Mouse (Mus musculus): ENCODE measurements at regions not wholly inside any gene's neighbourhood (a gene's known extent, or its start where the extent isn't known, plus 50 kb on each side); places are given as distances from the start of the nearest gene placed in this dataset.

DNA sequence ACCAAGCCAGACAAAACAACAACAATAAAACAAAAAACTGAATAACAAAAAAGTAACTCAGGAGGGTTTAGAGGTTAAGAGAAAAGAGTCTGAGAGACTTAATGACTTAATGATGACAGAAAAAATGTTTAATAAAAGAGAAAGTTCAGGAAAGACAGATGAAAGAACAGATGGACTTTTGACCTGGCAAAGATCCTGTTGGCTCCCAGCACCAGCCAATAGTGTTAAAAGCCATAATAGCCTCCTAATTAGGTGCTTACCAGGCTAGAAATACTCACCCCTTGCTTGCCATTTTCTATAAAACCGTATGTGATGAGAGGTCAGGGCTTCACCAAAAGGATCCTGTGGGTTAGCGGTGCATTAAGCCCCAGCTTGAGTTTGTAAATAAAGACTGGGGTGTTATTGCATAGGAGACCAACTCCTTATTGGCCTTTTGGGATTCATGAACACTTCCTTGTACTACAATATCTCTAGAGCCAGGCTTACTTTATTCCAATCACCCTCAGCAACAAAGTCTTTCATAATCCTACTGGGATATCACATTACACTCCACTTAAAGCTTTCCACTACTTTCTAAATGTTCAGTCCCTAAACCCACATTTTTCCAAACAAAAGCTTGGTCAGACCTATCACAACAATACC is 282.1 kb upstream of the Rasa1 start:
- DNase-seq (ENCODE audit: low read depth, low spot score) = no peak
- no peaks in the 10 kb centered on the region for H3K27me3 ChIP-seq (ENCODE audit: control insufficient read depth, insufficient read depth, low read length, poor library complexity, severe bottlenecking)
- H3K36me3 ChIP-seq (ENCODE audit: control insufficient read depth, insufficient read depth, low read length, poor library complexity, severe bottlenecking) = no peaks in the 10 kb centered on the region

DNA sequence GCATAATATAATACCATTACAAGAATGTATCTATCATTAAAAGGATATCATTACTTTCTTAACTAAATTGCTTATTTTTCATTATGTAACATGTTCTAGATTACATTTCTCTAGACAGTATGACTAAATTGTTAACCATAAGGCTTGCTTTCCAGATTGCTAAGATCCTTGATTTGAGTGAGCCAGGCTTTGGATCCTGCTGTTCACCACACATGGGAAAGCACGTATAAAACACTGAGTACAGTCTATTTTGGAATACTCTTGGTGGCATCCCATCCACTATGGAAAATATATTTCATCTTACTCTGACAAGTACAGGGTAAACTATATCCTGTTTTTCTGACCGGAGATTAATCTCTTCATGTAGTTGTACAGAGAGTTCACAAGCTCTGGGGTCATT is 268.9 kb upstream of the Rasa1 start:
- DNase-seq (ENCODE audit: low read depth, low spot score) = no peak
- Histone ChIP-seq H3K27me3 (ENCODE audit: control insufficient read depth, insufficient read depth, low read length, poor library complexity, severe bottlenecking) (no peaks in the 10 kb centered on the region), H3K36me3 (ENCODE audit: control insufficient read depth, insufficient read depth, low read length, poor library complexity, severe bottlenecking) (no peaks in the 10 kb centered on the region)

DNA sequence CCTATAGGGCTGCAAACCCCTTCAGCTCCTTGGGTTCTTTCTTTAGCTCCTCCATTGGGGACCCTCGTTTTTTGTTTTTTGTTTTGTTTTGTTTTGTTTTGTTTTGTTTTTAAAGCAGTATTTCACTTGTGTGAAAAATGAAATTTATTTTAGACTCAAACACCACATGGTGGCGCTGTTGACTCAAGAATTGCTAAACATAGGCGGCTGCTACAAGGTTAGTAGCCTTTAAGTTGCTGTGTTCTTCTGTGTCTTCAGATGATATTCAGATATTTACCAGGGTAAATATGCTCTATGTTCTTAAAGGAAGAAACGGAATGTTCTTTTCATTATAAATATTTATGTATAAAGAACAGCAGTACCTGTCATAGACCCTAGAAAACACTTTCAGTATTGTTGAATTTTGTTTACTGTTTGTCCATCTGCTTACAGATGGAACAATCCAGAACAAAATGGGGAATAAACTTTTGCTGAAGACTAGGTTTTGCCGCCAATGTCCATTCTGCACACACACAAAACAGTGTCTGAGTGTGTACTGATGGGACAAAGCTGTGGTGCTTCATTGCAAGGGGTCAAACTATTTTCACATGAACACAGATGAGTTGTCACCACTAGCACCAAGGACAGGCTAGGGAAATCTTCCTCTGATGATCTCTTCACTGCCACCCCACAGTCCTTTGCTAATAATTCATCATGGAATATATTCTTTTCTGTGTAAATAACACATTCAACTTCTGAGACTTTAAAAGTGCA is 267.3 kb upstream of the Rasa1 start:
- peak; percentile 76 for DNase-seq (ENCODE audit: low read depth, low spot score)
- Histone ChIP-seq H3K36me3 (ENCODE audit: control insufficient read depth, insufficient read depth, low read length, poor library complexity, severe bottlenecking) (no peaks in the 10 kb centered on the region), H3K27me3 (ENCODE audit: control insufficient read depth, insufficient read depth, low read length, poor library complexity, severe bottlenecking) (no peaks in the 10 kb centered on the region)

DNA sequence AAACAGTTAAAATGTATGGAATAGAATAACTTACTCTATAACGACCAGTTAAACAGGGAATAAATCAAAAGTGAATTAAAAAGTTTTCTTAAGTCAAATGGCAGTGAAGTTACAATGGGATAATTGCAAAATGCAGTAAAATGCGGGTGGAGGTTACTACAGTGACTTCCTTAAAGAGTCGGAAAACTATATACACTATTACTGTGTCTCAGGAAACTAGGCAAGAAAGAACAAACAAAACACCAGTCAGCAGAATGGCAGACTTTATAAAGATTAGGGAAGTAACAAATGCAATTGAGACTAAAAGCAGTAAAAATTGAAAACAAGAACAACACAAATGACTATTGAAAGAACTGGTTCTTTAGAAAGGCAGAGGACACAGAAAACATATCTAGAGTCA is 264.1 kb upstream of the Rasa1 start:
- DNase-seq (ENCODE audit: low read depth, low spot score) = no peak

DNA sequence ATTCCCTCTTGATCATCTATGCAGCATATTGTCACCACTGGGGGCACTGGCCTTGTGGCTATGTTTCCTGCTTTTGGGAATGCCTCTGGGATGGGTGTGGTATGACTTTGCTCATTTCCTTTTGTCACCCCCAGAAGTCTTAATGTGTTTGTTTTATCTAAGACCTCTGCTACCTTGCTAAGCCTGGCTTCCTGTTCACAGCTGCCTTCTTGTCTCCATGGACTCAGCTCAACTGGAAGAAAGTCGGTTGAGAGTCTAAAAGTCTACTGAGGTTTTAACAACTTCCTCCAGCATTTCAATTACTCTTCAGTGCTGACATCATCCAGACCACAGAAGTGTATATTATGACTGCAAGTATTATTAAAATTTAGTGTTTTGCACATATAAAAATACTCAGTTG is 220.7 kb upstream of the Rasa1 start:
- DNase-seq (ENCODE audit: low read depth, low spot score) = peak; percentile 25

More for the DNA sequence above, 264.1 kb upstream of the Rasa1 start:
- Histone ChIP-seq H3K27me3 (ENCODE audit: control insufficient read depth, insufficient read depth, low read length, poor library complexity, severe bottlenecking) (no peaks in the 10 kb centered on the region), H3K36me3 (ENCODE audit: control insufficient read depth, insufficient read depth, low read length, poor library complexity, severe bottlenecking) (no peaks in the 10 kb centered on the region)

DNA sequence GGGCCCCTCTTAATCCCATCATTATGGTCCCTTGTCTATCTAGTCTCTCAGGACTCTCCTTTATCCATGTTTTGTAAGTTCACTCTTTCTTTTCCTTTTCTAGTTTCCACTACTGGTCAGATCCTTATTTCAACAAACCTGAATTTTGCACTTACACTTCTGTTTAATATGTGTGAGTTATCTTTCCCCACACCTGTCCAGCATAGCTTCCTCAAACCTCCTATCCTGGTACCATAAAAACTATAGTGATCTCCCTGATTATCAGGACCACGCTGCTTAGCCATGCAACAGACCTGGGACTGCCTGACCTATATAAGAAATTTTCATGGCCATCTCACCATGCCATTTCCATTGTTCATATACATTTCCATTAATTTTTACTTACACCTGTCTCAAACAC is 219.6 kb upstream of the Rasa1 start:
- DNase-seq (ENCODE audit: low read depth, low spot score) = no peak
- Histone ChIP-seq H3K36me3 (ENCODE audit: control insufficient read depth, insufficient read depth, low read length, poor library complexity, severe bottlenecking) (no peaks in the 10 kb centered on the region), H3K27me3 (ENCODE audit: control insufficient read depth, insufficient read depth, low read length, poor library complexity, severe bottlenecking) (no peaks in the 10 kb centered on the region)

More for the DNA sequence above, 220.7 kb upstream of the Rasa1 start:
- no peaks in the 10 kb centered on the region for H3K27me3 ChIP-seq (ENCODE audit: control insufficient read depth, insufficient read depth, low read length, poor library complexity, severe bottlenecking)
- no peaks in the 10 kb centered on the region for H3K36me3 ChIP-seq (ENCODE audit: control insufficient read depth, insufficient read depth, low read length, poor library complexity, severe bottlenecking)

DNA sequence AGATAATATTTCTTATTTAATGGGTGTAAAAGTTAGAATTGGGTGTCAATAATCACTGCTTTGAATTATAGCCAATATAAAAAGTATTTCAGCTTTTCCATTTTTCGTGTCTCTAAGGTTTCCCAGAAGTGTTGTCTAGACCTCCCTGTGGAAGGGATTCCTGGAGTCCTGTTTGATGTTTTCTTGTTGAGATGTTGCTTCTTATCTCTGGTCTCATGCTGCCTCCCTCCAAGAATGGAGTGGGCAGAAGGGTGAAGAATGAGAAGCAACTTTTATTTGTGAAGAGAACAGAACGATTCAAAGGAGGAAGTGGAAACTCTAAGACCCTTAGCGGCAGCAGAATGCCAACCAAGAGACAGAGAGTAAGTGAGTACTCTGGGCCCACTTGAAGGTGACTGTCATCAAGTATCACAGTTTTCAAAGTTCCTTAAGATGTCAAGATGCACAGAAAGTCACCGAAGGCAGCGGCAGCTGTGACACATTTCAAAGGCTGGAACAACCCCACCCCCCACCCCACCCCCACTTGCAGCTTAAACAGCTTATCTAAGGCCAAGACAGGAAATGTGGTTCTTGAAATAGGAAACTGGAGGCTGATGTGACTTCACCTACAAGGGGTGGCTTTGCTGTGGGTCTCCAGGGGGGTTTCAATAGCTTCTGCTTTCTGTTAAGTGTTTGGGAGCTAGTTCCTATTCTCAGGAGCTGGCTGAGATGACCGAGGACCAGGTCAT is 218.6 kb upstream of the Rasa1 start:
- peak; percentile 72 for DNase-seq (ENCODE audit: low read depth, low spot score)
- no peaks in the 10 kb centered on the region for H3K36me3 ChIP-seq (ENCODE audit: control insufficient read depth, insufficient read depth, low read length, poor library complexity, severe bottlenecking)
- H3K27me3 ChIP-seq (ENCODE audit: control insufficient read depth, insufficient read depth, low read length, poor library complexity, severe bottlenecking) = no peaks in the 10 kb centered on the region

DNA sequence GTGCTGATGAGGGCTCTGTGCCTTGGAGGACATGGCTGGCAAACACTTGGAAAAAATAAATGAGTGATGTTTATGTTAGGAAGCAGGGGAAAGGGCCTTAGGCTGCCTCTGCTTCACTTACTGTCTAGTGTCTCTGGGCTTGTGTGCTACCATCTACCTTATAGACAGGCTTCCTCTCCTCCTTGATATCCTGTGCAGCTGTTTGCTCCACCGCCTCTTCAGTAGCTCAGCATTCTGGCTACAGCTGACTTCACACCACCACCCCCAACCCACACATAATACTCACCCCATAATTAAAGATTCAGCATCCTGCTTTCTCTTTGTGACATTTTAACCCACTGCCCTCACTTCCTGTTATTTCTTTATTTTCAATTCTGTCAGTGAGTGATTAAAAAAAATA is 217.9 kb upstream of the Rasa1 start:
- DNase-seq (ENCODE audit: low read depth, low spot score) = peak; percentile 71
- H3K27me3 ChIP-seq (ENCODE audit: control insufficient read depth, insufficient read depth, low read length, poor library complexity, severe bottlenecking) = no peaks in the 10 kb centered on the region
- H3K36me3 ChIP-seq (ENCODE audit: control insufficient read depth, insufficient read depth, low read length, poor library complexity, severe bottlenecking) = no peaks in the 10 kb centered on the region

DNA sequence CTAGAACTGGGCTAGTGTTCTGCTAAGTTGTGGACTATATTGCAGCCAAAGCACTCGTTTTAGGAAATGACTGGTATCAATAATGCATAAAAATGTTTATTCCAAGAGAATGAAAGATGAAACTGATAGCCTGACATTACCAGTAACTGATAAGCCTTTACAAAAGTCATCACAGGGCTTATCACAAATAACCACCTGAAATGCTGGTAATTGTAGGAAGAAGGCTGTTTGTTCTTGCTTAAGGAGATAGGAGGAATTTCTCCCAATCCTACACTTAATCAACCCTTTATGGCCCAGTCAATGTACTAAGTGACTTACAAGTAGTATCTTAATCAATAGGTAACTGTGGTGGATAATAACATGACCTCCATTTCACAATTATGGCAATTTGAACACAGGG is 217.1 kb upstream of the Rasa1 start:
- Histone ChIP-seq H3K36me3 (ENCODE audit: control insufficient read depth, insufficient read depth, low read length, poor library complexity, severe bottlenecking) (no peaks in the 10 kb centered on the region), H3K27me3 (ENCODE audit: control insufficient read depth, insufficient read depth, low read length, poor library complexity, severe bottlenecking) (no peaks in the 10 kb centered on the region)
- DNase-seq (ENCODE audit: low read depth, low spot score) = no peak

DNA sequence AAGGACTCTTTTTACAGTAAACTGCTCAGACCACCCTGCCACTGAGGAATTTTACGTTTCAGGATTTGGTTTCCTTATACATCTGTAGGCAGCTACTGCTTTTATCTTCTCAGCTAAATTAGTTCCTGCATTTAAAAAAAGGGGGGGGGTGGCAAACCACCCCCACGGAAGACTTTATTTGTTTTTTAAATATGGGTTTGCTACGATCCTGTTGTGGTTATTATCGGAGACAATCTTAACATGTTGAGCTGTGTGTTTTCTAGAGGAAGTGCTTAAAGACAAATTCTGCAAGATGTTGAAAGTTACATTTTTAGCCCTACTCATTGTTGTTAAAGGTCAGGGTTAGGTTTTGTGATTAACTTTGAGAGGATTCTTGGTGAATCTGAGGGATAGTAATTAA is 216.1 kb upstream of the Rasa1 start:
- Histone ChIP-seq H3K36me3 (ENCODE audit: control insufficient read depth, insufficient read depth, low read length, poor library complexity, severe bottlenecking) (no peaks in the 10 kb centered on the region), H3K27me3 (ENCODE audit: control insufficient read depth, insufficient read depth, low read length, poor library complexity, severe bottlenecking) (no peaks in the 10 kb centered on the region)
- DNase-seq (ENCODE audit: low read depth, low spot score) = peak; percentile 8

DNA sequence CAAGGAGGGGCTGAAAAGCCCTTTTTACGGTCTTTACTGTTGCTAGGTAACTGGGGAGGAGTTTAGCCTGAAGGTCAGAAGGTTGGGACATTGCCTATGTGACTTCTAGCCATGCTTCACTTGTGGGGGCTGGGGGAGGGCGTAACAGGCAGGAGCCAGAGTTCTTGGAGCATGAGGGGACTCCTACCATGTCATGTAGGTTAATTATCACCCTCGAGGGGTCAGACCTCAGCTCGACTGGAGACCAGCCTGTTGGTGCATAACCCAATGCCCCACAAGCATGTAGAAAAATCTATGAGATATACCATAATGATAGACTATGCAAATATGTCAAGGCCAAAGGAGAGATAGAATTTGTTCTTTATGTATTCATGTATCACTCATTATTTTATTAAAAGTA is 215.1 kb upstream of the Rasa1 start:
- no peak for DNase-seq (ENCODE audit: low read depth, low spot score)
- H3K27me3 ChIP-seq (ENCODE audit: control insufficient read depth, insufficient read depth, low read length, poor library complexity, severe bottlenecking) = no peaks in the 10 kb centered on the region

DNA sequence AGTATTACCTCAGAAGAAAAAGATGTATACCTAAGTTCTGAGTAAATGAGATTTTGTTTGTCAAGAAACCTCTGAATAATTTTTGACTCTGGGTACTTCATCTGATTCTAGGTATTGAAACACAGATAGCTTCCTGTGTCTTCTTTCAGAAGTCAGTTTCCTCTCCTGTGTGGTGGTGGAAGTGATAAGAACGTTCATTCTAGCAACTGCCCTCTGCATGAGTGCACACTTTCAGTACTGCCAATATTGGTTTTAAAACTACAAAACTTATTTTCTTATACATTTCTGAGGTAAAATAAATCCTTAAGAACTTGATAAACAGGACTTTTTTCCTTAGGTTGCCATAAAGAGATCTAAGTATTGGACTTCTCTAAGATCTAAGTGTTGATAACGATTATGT is 209.8 kb upstream of the Rasa1 start:
- Histone ChIP-seq H3K27me3 (ENCODE audit: control insufficient read depth, insufficient read depth, low read length, poor library complexity, severe bottlenecking) (no peaks in the 10 kb centered on the region), H3K36me3 (ENCODE audit: control insufficient read depth, insufficient read depth, low read length, poor library complexity, severe bottlenecking) (no peaks in the 10 kb centered on the region)
- peak; percentile 25 for DNase-seq (ENCODE audit: low read depth, low spot score)

More for the DNA sequence above, 215.1 kb upstream of the Rasa1 start:
- H3K36me3 ChIP-seq (ENCODE audit: control insufficient read depth, insufficient read depth, low read length, poor library complexity, severe bottlenecking) = no peaks in the 10 kb centered on the region

DNA sequence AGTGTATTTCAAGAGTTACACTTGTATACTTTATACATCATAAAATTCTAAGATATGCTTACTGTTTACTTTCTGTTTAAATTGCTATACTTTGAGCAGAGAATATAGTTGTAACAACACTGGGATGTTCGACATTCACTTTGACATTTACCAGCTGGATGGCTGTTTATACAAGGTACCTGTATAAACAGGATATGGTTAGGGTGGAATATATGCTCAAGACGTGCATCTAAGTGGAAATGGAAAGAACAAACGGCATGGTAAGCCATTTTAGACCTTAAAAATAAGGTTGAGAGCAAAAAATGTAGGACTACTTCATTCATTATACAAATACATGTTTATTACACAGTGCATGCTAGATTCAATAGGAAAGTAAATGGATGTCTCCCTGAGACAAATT is 195.9 kb upstream of the Rasa1 start:
- Histone ChIP-seq H3K36me3 (ENCODE audit: control insufficient read depth, insufficient read depth, low read length, poor library complexity, severe bottlenecking) (no peaks in the 10 kb centered on the region), H3K27me3 (ENCODE audit: control insufficient read depth, insufficient read depth, low read length, poor library complexity, severe bottlenecking) (no peaks in the 10 kb centered on the region)
- DNase-seq (ENCODE audit: low read depth, low spot score) = no peak

DNA sequence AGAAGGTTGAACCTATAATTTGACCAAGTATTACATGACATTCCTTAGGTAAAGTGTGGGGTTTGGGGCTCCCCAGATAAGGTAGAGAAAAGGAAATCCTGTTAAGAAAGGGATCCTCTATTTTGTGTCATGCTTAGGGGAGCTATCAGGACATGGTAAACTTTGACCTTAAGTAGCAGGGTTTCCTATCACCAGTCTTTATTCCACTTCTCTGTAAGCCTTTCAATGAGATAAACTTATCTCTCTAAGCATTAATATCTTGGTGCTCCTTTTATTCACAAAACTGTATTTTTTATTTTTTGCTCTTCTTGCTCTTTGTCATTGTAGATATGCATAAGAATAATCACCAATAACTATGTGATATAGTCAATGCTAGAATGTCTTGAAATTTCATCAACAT is 194.4 kb upstream of the Rasa1 start:
- no peak for DNase-seq (ENCODE audit: low read depth, low spot score)
- no peaks in the 10 kb centered on the region for H3K36me3 ChIP-seq (ENCODE audit: control insufficient read depth, insufficient read depth, low read length, poor library complexity, severe bottlenecking)
- H3K27me3 ChIP-seq (ENCODE audit: control insufficient read depth, insufficient read depth, low read length, poor library complexity, severe bottlenecking) = no peaks in the 10 kb centered on the region

DNA sequence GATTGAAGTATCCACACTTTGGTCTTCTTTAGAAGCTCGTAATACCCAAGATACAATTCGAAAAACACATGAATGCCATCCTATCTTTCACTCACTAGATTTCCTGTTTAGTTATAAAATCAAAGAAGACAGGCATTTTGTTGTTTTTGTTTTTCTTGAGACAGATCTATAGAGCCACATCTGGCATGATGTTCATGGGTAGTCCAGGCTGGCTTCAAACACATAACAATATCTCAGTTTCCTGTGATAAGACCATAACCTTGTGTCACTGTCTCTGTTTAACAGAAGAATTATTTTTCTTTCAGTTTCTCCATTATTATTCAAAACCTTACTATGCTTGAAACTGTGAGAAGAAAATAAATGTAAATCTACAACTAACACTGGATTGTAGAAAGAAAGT is 190.5 kb upstream of the Rasa1 start:
- DNase-seq (ENCODE audit: low read depth, low spot score) = no peak
- Histone ChIP-seq H3K27me3 (ENCODE audit: control insufficient read depth, insufficient read depth, low read length, poor library complexity, severe bottlenecking) (no peaks in the 10 kb centered on the region), H3K36me3 (ENCODE audit: control insufficient read depth, insufficient read depth, low read length, poor library complexity, severe bottlenecking) (no peaks in the 10 kb centered on the region)
